Mouse (Mus musculus) heart, postnatal 0 days (tissue): ENCODE results near the gene Mgat4a. TPM values are rescaled to one million over a fixed set of nuclear protein-coding genes. Genes with fewer than 3 reads are reported as not detected.
"Not testable (repeated sequence)": the region's sequence is repeated elsewhere in the genome, so short reads cannot be mapped to it uniquely, and the experiment has no call there.

Experiments used
- ATAC-seq: fragments of 200-750 bp; cut with Nextera tagmentation; 2 replicates; pipeline ENCODE4 v1.8.0; 2017; ENCODE audit warnings: low read depth, moderate number of reproducible peaks, moderate library complexity; ENCODE audit not compliant: insufficient read depth
- DNase-seq: peaks from one replicate; pipeline ENCODE4 v3.0.0-alpha.2; 2016; ENCODE audit warnings: low spot score
- H3K27ac ChIP-seq: fragments of 300-500 bp; sonication (generic); 2 replicates; pipeline ENCODE4 v1.5.1; 2014; ENCODE audit warnings: low read depth, mild to moderate bottlenecking
- H3K27me3 ChIP-seq: fragments of 300-500 bp; sonication (generic); 2 replicates; pipeline ENCODE4 v1.6.1; 2014; ENCODE audit warnings: low read length, mixed read lengths; ENCODE audit not compliant: control insufficient read depth, insufficient read depth
- H3K36me3 ChIP-seq: fragments of 300-500 bp; sonication (generic); replicated peaks from 2 replicates; pipeline ENCODE4 v1.6.1; 2014; ENCODE audit warnings: low read length, mixed read lengths; ENCODE audit not compliant: control insufficient read depth, insufficient read depth
- H3K4me1 ChIP-seq: fragments of 300-500 bp; sonication (generic); 2 replicates; pipeline ENCODE4 v1.6.1; 2014; ENCODE audit warnings: antibody characterized with exemption; ENCODE audit not compliant: control insufficient read depth, insufficient read depth
- H3K4me2 ChIP-seq: fragments of 300-500 bp; sonication (generic); 2 replicates; pipeline ENCODE4 v1.6.1; 2014; ENCODE audit warnings: low read depth, mild to moderate bottlenecking, low read length, moderate library complexity
- H3K4me3 ChIP-seq: fragments of 300-500 bp; sonication (generic); 2 replicates; pipeline ENCODE4 v1.5.1; 2014; ENCODE audit warnings: low read depth, low read length
- H3K9ac ChIP-seq: fragments of 300-500 bp; sonication (generic); replicated peaks from 2 replicates; pipeline ENCODE4 v1.6.1; 2014; ENCODE audit warnings: low read depth, low read length, mixed read lengths
- H3K9me3 ChIP-seq: fragments of 300-500 bp; sonication (generic); replicated peaks from 2 replicates; pipeline ENCODE4 v1.6.1; 2016; ENCODE audit warnings: low read length; ENCODE audit not compliant: control insufficient read depth
- CTCF ChIP-seq: IDR thresholded peaks from 2 replicates; pipeline ENCODE4 v1.5.1; 2016; ENCODE audit warnings: antibody characterized with exemption, control low read depth, low read depth
- EP300 ChIP-seq: IDR thresholded peaks from 2 replicates; pipeline ENCODE4 v1.6.1; 2016; ENCODE audit warnings: antibody characterized with exemption, low read depth
- WGBS: fragments of 180-500 bp; shearing (Covaris S2); extraction: QIAGEN DNeasy Blood & Tissue Kit; methylation state at CpG from one replicate; pipeline ENCODE4 v1.1.7; 2014; 5-methylcytosine and 5-hydroxymethylcytosine counted together
- polyA plus RNA-seq: library from polyadenylated mRNA; unstranded; fragments of >200 nt; fragmentation: Nextera tagmentation; extraction: Ambion mirVana; gene quantifications from 2 replicates; pipeline ENCODE4 v1.2.1, GENCODE M21; 2015
- total RNA-seq: library from RNA; depleted of rRNA; stranded (reverse); fragments of >200 nt; gene quantifications from 2 replicates; pipeline ENCODE4 v1.2.3, GENCODE M21; 2014; ENCODE audit warnings: low replicate concordance

Gene Mgat4a
- total and polyA plus RNA-seq, 2 experiments from 2014 or later: 4.4 to 7.3 TPM

DNA sequence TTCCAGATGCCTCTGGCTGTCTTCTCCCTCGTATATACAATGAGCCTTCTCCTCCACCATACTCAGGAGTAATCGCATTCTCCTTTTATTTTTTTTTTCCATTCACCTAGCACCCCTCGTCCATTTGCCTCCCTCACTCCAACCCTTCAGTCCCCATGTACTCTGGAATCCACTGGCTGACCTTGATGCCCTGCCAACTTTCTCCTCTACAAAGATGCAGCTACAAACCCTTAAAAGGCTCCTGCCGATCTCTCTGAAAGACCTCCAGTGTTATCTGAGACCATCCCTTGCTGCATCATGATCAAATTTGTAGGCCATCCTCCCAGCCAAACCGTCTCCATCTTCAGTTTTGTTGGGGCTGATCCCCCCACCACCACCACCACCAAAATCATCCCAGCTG is 31.4 kb downstream of the Mgat4a start:
- TF ChIP-seq CTCF (no peak), EP300 (no peak)
- no peak overlapping the region for H3K27ac ChIP-seq
- no peaks in the 10 kb centered on the region for H3K27me3 ChIP-seq
- peaks cover 12% of the 10 kb centered on the region; the same call in 1 of the 2 replicates for H3K9me3 ChIP-seq
- H3K4me1 ChIP-seq: peaks cover 26% of the 10 kb centered on the region
- H3K36me3 ChIP-seq: 0 out of 2 replicates have a peak, but pooled peaks cover 7% of the 10 kb centered on the region
- WGBS: 60% methylated on average over 5 of the region's 5 CpGs
- no peak overlapping the region for H3K4me3 ChIP-seq
- H3K9ac ChIP-seq: no peak overlapping the region
- DNase-seq: no peak
- ATAC-seq: no peak
- H3K4me2 ChIP-seq: no peak overlapping the region

DNA sequence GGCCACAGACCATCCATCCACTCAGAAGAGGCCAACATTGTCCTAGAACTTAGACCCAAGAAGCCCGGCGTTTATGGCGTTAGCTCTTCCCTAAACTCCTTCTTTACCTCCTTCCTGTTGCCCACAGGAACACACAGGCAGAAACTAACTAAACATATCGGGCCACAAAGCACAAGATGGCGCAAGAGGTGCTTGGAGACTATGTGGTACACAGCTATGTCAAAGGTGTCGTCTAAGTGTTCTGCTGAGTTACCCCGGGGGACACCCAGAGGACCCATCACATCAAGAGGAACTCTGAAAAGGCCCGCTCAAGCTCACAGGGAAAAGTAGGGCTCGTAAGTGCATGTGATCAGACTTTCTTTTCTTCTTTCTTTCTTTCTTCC is 35.5 kb downstream of the Mgat4a start:
- 0 out of 2 replicates have a peak, but pooled peaks cover 7% of the 10 kb centered on the region for H3K36me3 ChIP-seq
- no peak for DNase-seq
- no peaks in the 10 kb centered on the region for H3K27me3 ChIP-seq
- no peak for TF ChIP-seq CTCF
- TF ChIP-seq EP300: no peak
- H3K4me3 ChIP-seq: no peak overlapping the region
- 77% methylated on average over 9 of the region's 9 CpGs for WGBS
- no peaks in the 10 kb centered on the region; the same call in 1 of the 2 replicates for H3K4me1 ChIP-seq
- peaks cover 12% of the 10 kb centered on the region; the same call in 1 of the 2 replicates for H3K9me3 ChIP-seq
- no peak overlapping the region for H3K9ac ChIP-seq
- H3K4me2 ChIP-seq: no peak overlapping the region
- H3K27ac ChIP-seq: peak overlapping the region; percentile 44
- ATAC-seq: no peak

DNA sequence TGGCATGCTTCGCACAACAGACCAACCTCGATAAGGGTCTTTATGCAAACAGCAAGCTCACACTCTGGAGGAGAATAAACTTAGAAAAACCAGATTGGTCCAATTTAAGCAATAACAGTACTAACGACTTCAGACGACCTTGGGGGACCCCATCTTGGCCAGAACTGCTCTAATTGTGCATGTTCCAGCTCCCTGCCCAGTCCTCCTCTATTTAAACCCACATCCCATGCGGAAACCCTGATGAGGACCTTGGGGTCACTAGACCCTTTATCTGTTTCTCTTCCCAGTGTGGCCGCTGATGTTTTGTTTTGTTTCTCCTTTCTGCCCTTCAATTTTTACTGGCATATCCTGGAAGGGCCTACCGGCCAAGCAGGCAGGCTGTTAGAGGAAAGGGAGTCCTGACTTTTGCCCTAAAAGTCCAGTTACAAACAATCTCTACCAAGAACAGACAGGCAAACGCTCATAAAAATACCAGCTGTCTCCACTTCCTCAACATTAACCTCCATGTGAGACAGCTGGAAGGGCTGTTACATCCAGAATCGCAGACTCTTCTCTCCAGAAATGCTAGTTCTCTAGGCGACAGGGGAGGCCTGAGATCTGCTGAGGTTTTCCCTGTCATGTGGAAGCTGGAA is 36.0 kb downstream of the Mgat4a start:
- WGBS: 56% methylated on average over 10 of the region's 10 CpGs
- no peaks in the 10 kb centered on the region; the same call in 1 of the 2 replicates for H3K4me1 ChIP-seq
- no peaks in the 10 kb centered on the region for H3K27me3 ChIP-seq
- H3K9ac ChIP-seq: no peak overlapping the region
- H3K4me2 ChIP-seq: no peak overlapping the region
- ATAC-seq (peak; percentile 55), DNase-seq (no peak)
- peaks cover 12% of the 10 kb centered on the region; the same call in 1 of the 2 replicates for H3K9me3 ChIP-seq
- H3K27ac ChIP-seq: peak overlapping the region; percentile 71
- H3K36me3 ChIP-seq: 0 out of 2 replicates have a peak, but pooled peaks cover 7% of the 10 kb centered on the region
- TF ChIP-seq EP300 (no peak), CTCF (no peak)
- H3K4me3 ChIP-seq: no peak overlapping the region

GRCm38 (mm10) chr1:37503656-37504055 is 37.2 kb downstream of the Mgat4a start:
- TF ChIP-seq EP300 (no peak), CTCF (no peak)
- Histone ChIP-seq H3K4me1 (no peaks in the 10 kb centered on the region), H3K9me3 (peaks cover 12% of the 10 kb centered on the region; the same call in 1 of the 2 replicates), H3K36me3 (0 out of 2 replicates have a peak, but pooled peaks cover 7% of the 10 kb centered on the region), H3K27me3 (no peaks in the 10 kb centered on the region), H3K27ac (peak overlapping the region; percentile 71; the same call in 1 of the 2 replicates), H3K4me3 (no peak overlapping the region), H3K9ac (no peak overlapping the region), H3K4me2 (no peak overlapping the region)
- 62% methylated on average over 4 of the region's 4 CpGs for WGBS
- ATAC-seq: no peak
- DNase-seq: no peak

GRCm38 (mm10) chr1:37502354-37502753 is 38.5 kb downstream of the Mgat4a start:
- no peaks in the 10 kb centered on the region for H3K4me1 ChIP-seq
- no peak overlapping the region for H3K4me2 ChIP-seq
- DNase-seq (no peak), ATAC-seq (no peak; the same call in 1 of the 2 replicates)
- WGBS: 67% methylated on average over 9 of the region's 9 CpGs
- no peak overlapping the region for H3K9ac ChIP-seq
- H3K27me3 ChIP-seq: no peaks in the 10 kb centered on the region
- H3K27ac ChIP-seq: peak overlapping the region; percentile 53
- no peak for TF ChIP-seq CTCF
- TF ChIP-seq EP300: peak; percentile 53
- H3K4me3 ChIP-seq: no peak overlapping the region
- no peaks in the 10 kb centered on the region; the same call in 1 of the 2 replicates for H3K36me3 ChIP-seq
- peaks cover 12% of the 10 kb centered on the region; the same call in 1 of the 2 replicates for H3K9me3 ChIP-seq

DNA sequence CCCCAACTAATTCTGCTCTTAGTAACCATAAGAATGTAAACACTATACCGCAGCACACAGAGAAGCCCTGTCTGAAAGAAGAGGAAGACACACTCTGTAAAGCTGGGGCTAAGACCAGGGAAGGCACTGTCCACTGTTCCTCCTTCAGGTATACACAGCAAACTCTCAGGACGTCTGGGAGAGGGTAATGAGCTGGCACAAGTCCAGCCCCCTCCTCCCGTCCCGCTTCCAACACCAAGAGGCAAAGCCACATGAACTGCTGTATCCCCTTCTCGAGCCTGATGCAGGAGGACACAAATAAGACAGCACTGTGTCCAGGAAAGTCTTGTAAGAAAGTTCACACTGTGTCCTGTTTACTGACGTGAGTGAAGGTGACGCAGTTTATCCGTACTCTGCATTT is 40.1 kb downstream of the Mgat4a start:
- Histone ChIP-seq H3K27ac (0 out of 2 replicates have a peak overlapping the region, but pooled peaks have one; percentile 4), H3K4me3 (no peak overlapping the region), H3K9ac (no peak overlapping the region), H3K9me3 (no peaks in the 10 kb centered on the region), H3K4me1 (0 out of 2 replicates have a peak, but pooled peaks cover 4% of the 10 kb centered on the region), H3K36me3 (no peaks in the 10 kb centered on the region; the same call in 1 of the 2 replicates), H3K4me2 (no peak overlapping the region), H3K27me3 (no peaks in the 10 kb centered on the region)
- TF ChIP-seq EP300: no peak
- TF ChIP-seq CTCF: no peak
- ATAC-seq: no peak
- 52% methylated on average over 8 of the region's 8 CpGs for WGBS
- DNase-seq: no peak

DNA sequence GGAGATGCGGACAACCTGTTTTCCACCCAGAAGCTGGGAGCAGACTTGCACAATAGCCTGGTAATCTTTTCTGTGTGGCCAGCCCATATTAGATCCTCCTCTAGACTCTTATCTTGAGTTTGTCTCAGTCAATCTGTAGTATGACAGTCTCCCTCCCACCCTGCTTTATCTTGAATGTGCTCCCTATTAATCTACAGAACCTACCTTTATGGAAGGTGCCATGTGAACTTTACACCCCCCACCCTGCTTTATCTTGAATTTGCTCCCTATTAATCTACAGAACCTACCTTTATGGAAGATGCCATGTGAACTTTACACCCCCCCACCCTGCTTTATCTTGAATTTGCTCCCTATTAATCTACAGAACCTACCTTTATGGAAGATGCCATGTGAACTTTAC is 41.4 kb downstream of the Mgat4a start:
- H3K4me2 ChIP-seq, H3K4me3 ChIP-seq, ATAC-seq, DNase-seq, H3K4me1 ChIP-seq, H3K9me3 ChIP-seq, H3K27ac ChIP-seq, H3K27me3 ChIP-seq, H3K36me3 ChIP-seq, H3K9ac ChIP-seq: not testable (repeated sequence)
- 72% methylated on average over 1 of the region's 1 CpGs for WGBS
